Mouse (Mus musculus) erythroblast, embryonic 14.5 days (primary cell): ENCODE results near the gene Prkca. TPM values are rescaled to one million over a fixed set of nuclear protein-coding genes. Genes with fewer than 3 reads are reported as not detected.

Experiments
- H3K27me3 ChIP-seq: 2 replicates; pipeline ENCODE4 v1.6.1; 2012; ENCODE audit warnings: inconsistent platforms; ENCODE audit not compliant: control insufficient read depth
- H3K36me3 ChIP-seq: 2 replicates; pipeline ENCODE4 v1.6.1; 2012; ENCODE audit warnings: mild to moderate bottlenecking, inconsistent platforms; ENCODE audit not compliant: control insufficient read depth
- H3K4me1 ChIP-seq: 2 replicates; pipeline ENCODE4 v1.6.1; 2012; ENCODE audit warnings: inconsistent platforms; ENCODE audit not compliant: control insufficient read depth
- H3K4me3 ChIP-seq: replicated peaks from 2 replicates; pipeline ENCODE3; 2012; ENCODE audit warnings: moderate library complexity, mild to moderate bottlenecking, inconsistent platforms
- H3K9me3 ChIP-seq: 2 replicates; pipeline ENCODE4 v1.6.1; 2012; ENCODE audit warnings: low read length, inconsistent platforms, mixed read lengths; ENCODE audit not compliant: control insufficient read depth
- GATA1 ChIP-seq: IDR thresholded peaks from 2 replicates; pipeline ENCODE4 v1.6.1; 2012; ENCODE audit warnings: low read length, inconsistent platforms, mixed read lengths
- TAL1 ChIP-seq: IDR thresholded peaks from 3 replicates; pipeline ENCODE4 v1.6.1; 2012; ENCODE audit warnings: low read length, inconsistent platforms, mixed read lengths
- polyA plus RNA-seq: library from polyadenylated mRNA; stranded (reverse); fragments of >175 nt; gene quantifications from 2 replicates; pipeline ENCODE4 v1.2.3, GENCODE M21; 2012

The Prkca gene
- polyA plus RNA-seq, 1 experiment, result 0.01 TPM

- TF ChIP-seq TAL1 (no peak), GATA1 (no peak)
- Histone ChIP-seq H3K36me3 (no peaks in the 10 kb centered on the region), H3K27me3 (no peaks in the 10 kb centered on the region), H3K4me1 (peaks cover 18% of the 10 kb centered on the region), H3K9me3 (no peaks in the 10 kb centered on the region), H3K4me3 (no peak overlapping the region)
These were observed 49.9 kb downstream of the Prkca start for GRCm38 (mm10) chr11:108293843-108294242.

- H3K4me1 ChIP-seq, result peaks cover 8% of the 10 kb centered on the region
- H3K36me3 ChIP-seq, result no peaks in the 10 kb centered on the region
- no peaks in the 10 kb centered on the region for H3K9me3 ChIP-seq
- no peaks in the 10 kb centered on the region for H3K27me3 ChIP-seq
- H3K4me3 ChIP-seq, result no peak overlapping the region
- TF ChIP-seq GATA1, result no peak
- TF ChIP-seq TAL1, result no peak
These were observed 54.5 kb downstream of the Prkca start for GRCm38 (mm10) chr11:108289192-108289591.

GRCm38 (mm10) chr11:108287321-108287720 lies 56.4 kb downstream of the Prkca start:
- H3K4me1 ChIP-seq, result no peaks in the 10 kb centered on the region

DNA sequence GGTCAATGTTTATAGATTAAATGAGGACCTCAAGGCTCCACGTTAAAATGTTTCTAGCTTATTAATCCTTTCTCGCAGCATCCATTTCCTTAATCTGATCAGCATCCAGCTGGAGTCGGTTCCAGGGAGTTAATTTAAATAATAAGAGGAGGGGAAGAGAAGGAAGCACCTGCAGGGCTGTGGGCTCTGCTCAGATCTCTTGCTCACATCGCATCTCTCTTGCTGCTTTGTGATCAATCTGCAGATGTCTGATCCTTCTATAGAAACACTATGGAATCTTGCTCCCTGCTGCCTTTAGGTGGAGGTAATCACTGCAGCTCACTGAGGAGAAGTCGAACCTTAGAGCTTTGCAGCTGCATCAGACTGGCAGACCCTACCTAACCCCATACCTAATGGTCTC lies 58.7 kb downstream of the Prkca start:
- Histone ChIP-seq H3K4me1 (no peaks in the 10 kb centered on the region), H3K4me3 (no peak overlapping the region), H3K9me3 (no peaks in the 10 kb centered on the region), H3K27me3 (no peaks in the 10 kb centered on the region), H3K36me3 (no peaks in the 10 kb centered on the region)
- TF ChIP-seq TAL1, result no peak

More at GRCm38 (mm10) chr11:108287321-108287720, 56.4 kb downstream of the Prkca start:
- Histone ChIP-seq H3K27me3 (no peaks in the 10 kb centered on the region), H3K4me3 (no peak overlapping the region), H3K36me3 (no peaks in the 10 kb centered on the region), H3K9me3 (no peaks in the 10 kb centered on the region)
- TF ChIP-seq GATA1, result no peak
- TF ChIP-seq TAL1, result no peak

- Histone ChIP-seq H3K4me1 (no peaks in the 10 kb centered on the region), H3K4me3 (no peak overlapping the region), H3K36me3 (no peaks in the 10 kb centered on the region), H3K27me3 (no peaks in the 10 kb centered on the region), H3K9me3 (no peaks in the 10 kb centered on the region)
- TF ChIP-seq TAL1 (no peak), GATA1 (no peak)
These were observed 60.8 kb downstream of the Prkca start for GRCm38 (mm10) chr11:108282850-108283459.

DNA sequence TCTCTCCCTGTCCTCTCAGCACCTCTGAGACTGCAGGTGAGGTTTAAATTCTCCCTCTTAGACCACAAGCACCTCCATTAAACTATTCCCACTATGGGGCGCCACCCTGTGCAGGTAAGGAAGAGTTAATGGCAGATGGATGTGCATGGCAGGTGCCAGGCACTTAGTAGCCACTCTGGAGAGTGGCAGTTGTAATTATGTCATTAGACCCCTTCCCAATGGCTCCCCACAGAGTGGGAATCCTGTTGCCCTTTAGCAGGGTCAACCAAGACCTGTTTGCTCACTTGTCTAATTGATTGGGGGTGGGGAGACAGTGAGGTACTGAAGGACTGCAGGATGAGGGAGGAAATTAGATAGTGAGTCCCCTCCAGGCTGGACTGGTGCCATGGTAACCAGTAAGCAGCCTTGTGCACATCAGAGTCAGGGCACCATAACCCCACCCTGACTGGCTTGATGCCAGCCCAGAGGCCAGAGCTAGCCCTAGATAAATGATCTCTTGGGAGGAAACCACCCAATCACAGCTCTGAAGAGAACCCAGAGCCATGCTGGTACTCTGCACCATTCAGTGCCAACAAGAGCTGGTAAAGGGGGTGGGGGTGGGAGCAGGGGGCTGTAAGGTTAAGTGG lies 63.9 kb downstream of the Prkca start:
- no peaks in the 10 kb centered on the region for H3K4me1 ChIP-seq
- no peak overlapping the region for H3K4me3 ChIP-seq
- no peaks in the 10 kb centered on the region for H3K27me3 ChIP-seq
- no peaks in the 10 kb centered on the region for H3K9me3 ChIP-seq
- H3K36me3 ChIP-seq, result no peaks in the 10 kb centered on the region
- TF ChIP-seq TAL1 (no peak), GATA1 (no peak)

DNA sequence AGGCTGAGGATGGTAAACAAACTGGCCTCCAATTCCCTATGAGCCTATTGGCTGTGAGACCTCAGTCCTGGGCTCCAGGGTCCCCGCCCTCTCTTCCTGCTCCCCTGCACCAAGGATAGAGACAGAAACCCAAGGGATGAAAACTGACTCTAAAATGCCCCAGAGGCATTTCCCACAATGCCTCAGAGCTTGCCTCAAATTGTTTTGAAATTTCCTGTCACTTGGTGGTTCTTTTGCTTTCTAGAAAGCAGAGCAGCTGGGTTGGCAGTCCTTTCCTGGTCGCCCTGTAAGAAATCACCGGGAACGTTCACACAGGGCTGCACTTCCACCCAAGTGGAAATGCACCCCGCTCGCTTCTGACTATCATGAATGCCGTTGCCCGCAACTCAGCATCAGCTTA lies 66.6 kb downstream of the Prkca start:
- Histone ChIP-seq H3K4me3 (no peak overlapping the region), H3K4me1 (no peaks in the 10 kb centered on the region), H3K27me3 (no peaks in the 10 kb centered on the region), H3K9me3 (no peaks in the 10 kb centered on the region), H3K36me3 (no peaks in the 10 kb centered on the region)
- TF ChIP-seq TAL1 (no peak), GATA1 (no peak)

- TF ChIP-seq TAL1, result no peak
- no peak for TF ChIP-seq GATA1
- H3K9me3 ChIP-seq, result no peaks in the 10 kb centered on the region
- no peaks in the 10 kb centered on the region for H3K36me3 ChIP-seq
- H3K4me3 ChIP-seq, result no peak overlapping the region
- H3K27me3 ChIP-seq, result no peaks in the 10 kb centered on the region
- no peaks in the 10 kb centered on the region for H3K4me1 ChIP-seq
These were observed 67.6 kb downstream of the Prkca start for GRCm38 (mm10) chr11:108276148-108276547.

GRCm38 (mm10) chr11:108274046-108274445 lies 69.7 kb downstream of the Prkca start:
- H3K36me3 ChIP-seq, result no peaks in the 10 kb centered on the region
- no peaks in the 10 kb centered on the region for H3K9me3 ChIP-seq
- TF ChIP-seq GATA1 (no peak), TAL1 (no peak)
- no peak overlapping the region for H3K4me3 ChIP-seq
- H3K4me1 ChIP-seq, result no peaks in the 10 kb centered on the region
- no peaks in the 10 kb centered on the region for H3K27me3 ChIP-seq

DNA sequence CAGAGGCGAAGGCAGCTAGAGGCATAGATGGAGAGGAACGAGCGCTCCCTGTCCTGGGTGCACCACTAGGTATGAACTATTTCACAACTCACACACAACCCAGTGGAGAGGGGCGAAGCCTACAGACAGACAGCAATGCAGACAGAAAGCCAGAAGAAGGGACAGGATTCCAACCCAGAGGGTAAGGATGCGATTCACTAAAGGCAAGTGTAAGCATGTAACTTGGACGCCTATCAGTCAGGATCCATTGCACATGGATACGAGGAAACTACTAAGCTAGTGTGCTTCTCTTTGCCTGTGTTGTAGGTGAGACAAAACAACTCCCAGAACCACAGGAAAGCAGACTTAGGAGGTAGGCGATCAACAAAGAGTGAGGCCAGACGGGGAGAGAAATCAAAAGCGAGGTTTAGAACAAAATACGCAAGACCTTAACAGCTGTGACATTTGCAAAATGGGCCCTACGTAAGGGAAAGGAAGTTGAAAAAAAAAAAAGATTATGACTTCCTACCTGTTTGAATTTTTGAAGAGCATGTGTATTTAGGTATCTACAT lies 70.2 kb downstream of the Prkca start:
- no peaks in the 10 kb centered on the region for H3K9me3 ChIP-seq
- H3K4me1 ChIP-seq, result no peaks in the 10 kb centered on the region
- no peaks in the 10 kb centered on the region for H3K27me3 ChIP-seq
- no peak overlapping the region for H3K4me3 ChIP-seq
- TF ChIP-seq TAL1 (no peak), GATA1 (no peak)
- H3K36me3 ChIP-seq, result no peaks in the 10 kb centered on the region
